Mouse (Mus musculus) spleen, postnatal 10 days (tissue): Measurements from ENCODE around the gene Tnfrsf19.

Experiments used
- DNase-seq, 2 experiments: peaks; one replicate each; pipeline ENCODE4 v3.0.0; 2021 to 2022; ENCODE audit warnings: low spot score in 2 of 2

The Tnfrsf19 gene

GRCm38 (mm10) chr14:60966061-60966460, 80.2 kb downstream of the Tnfrsf19 start:
- no peak for DNase-seq

DNA sequence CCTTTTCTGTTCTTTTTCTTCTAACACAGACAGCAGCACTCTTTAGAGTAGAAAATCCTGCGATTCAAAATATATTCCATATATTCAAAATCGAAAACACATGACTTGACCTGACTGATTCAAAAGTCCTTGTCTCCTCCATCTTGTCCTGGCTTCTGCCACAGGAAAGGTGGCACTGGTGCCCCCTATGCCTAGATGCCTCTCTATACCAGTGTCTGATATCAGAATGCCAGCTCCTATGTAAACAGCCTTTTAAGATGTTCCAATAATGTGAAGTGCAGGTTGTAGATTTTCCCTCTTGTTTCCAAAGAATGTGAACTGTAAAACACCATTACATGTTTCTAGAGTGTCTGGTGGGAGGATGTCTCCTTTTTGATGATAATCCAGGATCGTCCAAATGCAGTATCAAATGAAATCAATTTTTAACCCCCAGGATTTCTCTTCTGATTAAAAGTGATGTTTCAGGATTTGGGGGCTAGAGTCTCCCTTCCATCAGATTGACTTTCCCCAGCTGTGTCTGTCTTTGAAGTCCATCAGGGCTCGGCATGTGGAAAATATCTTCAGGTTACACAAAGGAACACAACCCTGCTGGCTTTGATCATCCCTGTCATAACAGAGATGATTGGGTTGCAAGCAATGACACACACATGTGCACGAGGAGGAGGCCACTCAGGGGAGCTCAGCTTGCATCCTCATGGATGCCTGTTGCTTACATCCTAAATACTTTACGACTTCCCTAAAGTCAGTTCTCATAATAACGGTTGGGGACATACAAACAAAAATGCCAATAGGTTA, 82.1 kb downstream of the Tnfrsf19 start:
- DNase-seq: no peak

GRCm38 (mm10) chr14:60957611-60958157, 88.6 kb downstream of the Tnfrsf19 start:
- no peak for DNase-seq

- no peak for DNase-seq
Observed at GRCm38 (mm10) chr14:60937481-60938039, 108.7 kb downstream of the Tnfrsf19 start.

GRCm38 (mm10) chr14:60935705-60936104, 110.6 kb downstream of the Tnfrsf19 start:
- DNase-seq: no peak

DNA sequence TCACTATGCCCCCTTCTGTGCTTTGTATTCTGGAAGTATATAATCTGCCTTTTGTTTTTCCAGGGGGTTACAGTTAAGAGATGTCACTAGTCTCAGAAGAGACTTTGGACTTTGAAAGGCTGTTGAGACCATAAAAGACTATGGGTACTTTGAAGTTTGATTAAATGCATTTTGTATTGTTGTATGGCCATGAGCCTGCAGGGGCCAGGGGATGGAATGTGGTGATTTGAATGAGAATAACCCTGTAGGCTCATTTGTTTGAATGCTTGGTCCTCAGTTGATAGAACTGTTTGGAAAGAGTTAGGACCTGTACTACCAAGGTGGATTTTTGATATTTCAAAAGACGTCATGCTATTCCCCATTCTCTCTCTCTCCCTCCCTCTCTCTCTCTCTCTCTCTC, 120.3 kb downstream of the Tnfrsf19 start:
- DNase-seq: no peak

DNA sequence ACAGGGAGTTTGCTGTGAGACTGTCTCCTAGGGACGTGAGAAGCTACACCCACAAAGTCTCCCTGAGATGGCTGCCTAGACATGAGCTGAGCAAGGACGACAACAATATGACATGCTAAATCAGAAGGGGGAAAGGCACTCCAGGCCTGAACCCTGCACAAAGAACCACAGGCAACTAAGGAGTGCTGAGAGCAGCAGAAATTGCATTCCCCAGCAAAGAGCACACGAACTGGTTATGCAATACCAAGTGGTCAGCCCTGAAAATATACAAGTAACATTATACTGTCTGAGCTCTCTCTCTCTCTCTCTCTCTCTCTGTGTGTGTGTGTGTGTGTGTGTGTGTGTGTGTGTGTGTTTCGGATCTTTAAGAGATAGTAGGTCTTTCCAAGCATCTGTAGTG, 129.6 kb downstream of the Tnfrsf19 start:
- no peak for DNase-seq
